Mouse (Mus musculus): ENCODE data around the gene Abi1.
"Not testable (repeated sequence)": the region's sequence is repeated elsewhere in the genome, so short reads cannot be mapped to it uniquely, and the experiment has no call there.

The Abi1 gene

GRCm38 (mm10) chr2:23034692-23035435 lies 5.2 kb downstream of the Abi1 start:
- peak in 1 of 2 experiments; percentile 71 for DNase-seq (ENCODE audit: inconsistent age in 2 of 2, low spot score in 1 of 2)

GRCm38 (mm10) chr2:23030631-23031030 lies 9.4 kb downstream of the Abi1 start:
- no peak for DNase-seq (ENCODE audit: inconsistent age in 2 of 2, low spot score in 1 of 2)

- DNase-seq (ENCODE audit: inconsistent age in 2 of 2, low spot score in 1 of 2), result no peak
Observed at GRCm38 (mm10) chr2:23028826-23029225, 11.2 kb downstream of the Abi1 start.

- DNase-seq (ENCODE audit: inconsistent age in 2 of 2, low spot score in 1 of 2), result peak in 1 of 2 experiments; percentile 15
Observed at GRCm38 (mm10) chr2:23026379-23026778, 13.7 kb downstream of the Abi1 start.

GRCm38 (mm10) chr2:23023714-23024282 lies 16.2 kb downstream of the Abi1 start:
- no peak for DNase-seq (ENCODE audit: inconsistent age in 2 of 2, low spot score in 1 of 2)

GRCm38 (mm10) chr2:23023023-23023422 lies 17.0 kb downstream of the Abi1 start:
- DNase-seq (ENCODE audit: inconsistent age in 2 of 2, low spot score in 1 of 2), result no peak

- peak; percentile 67 to 85 for DNase-seq (ENCODE audit: inconsistent age in 2 of 2, low spot score in 1 of 2)
Observed at GRCm38 (mm10) chr2:23021721-23022120, 18.3 kb downstream of the Abi1 start.

- DNase-seq (ENCODE audit: inconsistent age in 2 of 2, low spot score in 1 of 2), result no peak
Observed at GRCm38 (mm10) chr2:23021320-23021719, 18.7 kb downstream of the Abi1 start.

- DNase-seq (ENCODE audit: inconsistent age in 2 of 2, low spot score in 1 of 2), result no peak
Observed at GRCm38 (mm10) chr2:23019170-23019569, 20.9 kb downstream of the Abi1 start.

- DNase-seq (ENCODE audit: inconsistent age in 2 of 2, low spot score in 1 of 2), result no peak
Observed at GRCm38 (mm10) chr2:23016121-23016520, 23.9 kb downstream of the Abi1 start.

GRCm38 (mm10) chr2:23015335-23015734 lies 24.7 kb downstream of the Abi1 start:
- no peak for DNase-seq (ENCODE audit: inconsistent age in 2 of 2, low spot score in 1 of 2)

- not testable (repeated sequence) for DNase-seq (ENCODE audit: inconsistent age in 2 of 2, low spot score in 1 of 2)
Observed at GRCm38 (mm10) chr2:23014935-23015334, 25.1 kb downstream of the Abi1 start.

GRCm38 (mm10) chr2:23008256-23008655 lies 31.8 kb downstream of the Abi1 start:
- no peak for DNase-seq (ENCODE audit: inconsistent age in 2 of 2, low spot score in 1 of 2)

GRCm38 (mm10) chr2:23007577-23007976 lies 32.5 kb downstream of the Abi1 start:
- DNase-seq (ENCODE audit: inconsistent age in 2 of 2, low spot score in 1 of 2), result peak in 1 of 2 experiments; percentile 18

GRCm38 (mm10) chr2:23007149-23007548 lies 32.9 kb downstream of the Abi1 start:
- DNase-seq (ENCODE audit: inconsistent age in 2 of 2, low spot score in 1 of 2), result no peak

GRCm38 (mm10) chr2:23006219-23006618 lies 33.8 kb downstream of the Abi1 start:
- DNase-seq (ENCODE audit: inconsistent age in 2 of 2, low spot score in 1 of 2), result peak; percentile 22 to 62

- no peak for DNase-seq (ENCODE audit: inconsistent age in 2 of 2, low spot score in 1 of 2)
Observed at GRCm38 (mm10) chr2:23002637-23003036, 37.4 kb downstream of the Abi1 start.

GRCm38 (mm10) chr2:22999620-23000019 lies 40.4 kb downstream of the Abi1 start:
- DNase-seq (ENCODE audit: inconsistent age in 2 of 2, low spot score in 1 of 2), result no peak

- no peak for DNase-seq (ENCODE audit: inconsistent age in 2 of 2, low spot score in 1 of 2)
Observed at GRCm38 (mm10) chr2:22998804-22999203, 41.2 kb downstream of the Abi1 start.

GRCm38 (mm10) chr2:22998015-22998414 lies 42.0 kb downstream of the Abi1 start:
- DNase-seq (ENCODE audit: inconsistent age in 2 of 2, low spot score in 1 of 2), result no peak

GRCm38 (mm10) chr2:22996071-22996470 lies 44.0 kb downstream of the Abi1 start:
- DNase-seq (ENCODE audit: inconsistent age in 2 of 2, low spot score in 1 of 2), result no peak

GRCm38 (mm10) chr2:22985973-22986657 lies 53.9 kb downstream of the Abi1 start:
- no peak for DNase-seq (ENCODE audit: inconsistent age in 2 of 2, low spot score in 1 of 2)
